Mouse (Mus musculus): ENCODE data around the gene Fcor. TPM values are rescaled to one million over a fixed set of nuclear protein-coding genes. Genes with fewer than 3 reads are reported as not detected.

Gene Fcor
- 3.5 and 7.5 TPM in 2 replicates for polyA plus RNA-seq (2012; rRNA removed)

GRCm38 (mm10) chr8:3671980-3672491, at the start of gene Fcor:
Gene Fcor, minus strand, starts transcription at chr8:3672362.

GRCm38 (mm10) chr8:3720551-3720950, 48.4 kb upstream of the Fcor start, which contains the start of gene Clec4g:
Gene Clec4g, minus strand, starts transcription at chr8:3720651.

DNA sequence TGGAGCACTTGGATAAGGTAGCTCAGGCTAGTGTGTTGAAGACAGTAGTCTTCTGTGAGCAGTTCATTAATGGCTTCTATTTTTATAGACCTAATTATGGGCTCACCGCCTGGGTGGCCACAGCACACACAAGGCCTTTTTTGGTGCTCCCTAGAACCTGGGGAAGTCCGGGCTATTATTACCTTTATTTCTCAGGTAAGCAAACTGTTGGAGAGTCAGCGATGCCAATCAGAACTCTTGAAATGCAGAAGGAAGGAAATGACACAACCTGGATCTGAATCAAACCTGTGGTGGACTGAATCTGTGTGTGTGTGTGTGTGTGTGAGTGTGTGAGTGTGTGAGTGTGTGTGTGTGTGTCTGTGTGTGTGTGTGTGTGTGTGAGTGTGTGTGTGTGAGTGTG, 22.0 kb upstream of the Fcor start, which contains the start of gene Fcer2a:
Gene Fcer2a, minus strand, starts transcription at position 55 of the 400 bp plus-strand sequence.

DNA sequence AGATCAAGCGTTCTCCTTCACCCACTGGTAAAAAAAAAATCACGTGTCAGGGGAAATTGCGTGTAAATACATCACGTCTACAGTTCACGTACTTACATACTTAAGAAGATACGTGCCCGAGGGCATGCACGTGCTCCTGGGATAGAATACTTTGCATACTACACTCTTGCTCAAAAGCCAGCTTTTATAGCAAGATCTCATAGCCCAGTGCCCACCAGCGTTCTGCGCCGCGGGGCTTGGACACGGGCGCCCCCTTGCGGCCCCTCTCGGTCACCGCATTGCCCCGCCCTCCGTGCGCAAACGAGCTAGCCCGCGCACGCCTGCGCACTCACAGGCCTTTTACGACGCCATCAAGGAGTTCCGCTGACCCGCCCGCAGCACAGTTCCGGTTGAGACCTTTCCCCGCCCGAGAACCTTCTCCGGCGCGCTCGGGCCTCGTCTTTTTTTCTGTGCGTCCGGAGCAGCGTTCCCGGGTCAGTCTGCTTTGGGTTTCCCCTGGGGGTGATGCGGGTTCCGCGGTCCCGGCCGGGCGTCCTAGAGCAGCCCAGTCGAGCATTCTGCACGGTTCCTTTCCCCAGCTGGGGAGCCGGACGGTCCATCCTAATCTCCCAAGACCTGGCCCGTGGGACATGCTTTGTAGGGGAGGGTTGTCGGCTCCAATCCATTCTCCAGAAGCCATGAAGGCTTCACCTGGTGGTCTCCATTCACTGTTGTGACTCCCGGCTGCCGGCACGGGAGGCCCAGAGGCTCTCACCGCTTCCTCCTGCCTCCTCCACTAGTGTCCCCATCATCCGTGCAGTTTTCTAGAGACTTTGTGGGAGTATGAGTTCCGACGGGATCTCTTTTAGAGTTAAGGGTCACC, 4.2 kb upstream of the Fcor start, which contains the start of gene Trappc5:
Gene Trappc5, plus strand, starts transcription at position 169 of the 862 bp plus-strand sequence.

GRCm38 (mm10) chr8:3665507-3665906, 6.7 kb downstream of the Fcor start, which contains the start of gene Mcemp1:
Gene Mcemp1, plus strand, starts transcription at chr8:3665754.

DNA sequence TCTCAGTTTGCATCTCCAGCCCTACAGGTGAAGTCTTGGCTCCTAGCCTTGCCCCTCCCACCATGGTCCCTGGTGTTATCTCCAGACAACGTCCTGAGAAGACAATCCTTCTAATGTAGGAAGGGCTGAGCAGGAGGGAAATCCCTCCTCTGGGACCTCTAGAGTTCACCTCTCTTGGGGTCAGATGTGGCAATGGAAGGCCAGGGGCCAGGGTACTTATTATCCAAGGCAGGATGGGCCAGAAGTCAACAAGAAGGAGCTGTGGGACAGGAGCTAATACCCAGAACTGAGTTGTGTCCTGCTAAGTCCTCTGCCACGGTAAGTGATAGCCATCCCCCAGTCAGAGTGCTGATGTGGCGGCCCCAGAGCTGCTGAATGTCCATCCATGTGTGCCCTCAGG, 16.6 kb downstream of the Fcor start, which contains the start of gene Retn:
Gene Retn, plus strand, starts transcription at position 245 of the 400 bp plus-strand sequence.

DNA sequence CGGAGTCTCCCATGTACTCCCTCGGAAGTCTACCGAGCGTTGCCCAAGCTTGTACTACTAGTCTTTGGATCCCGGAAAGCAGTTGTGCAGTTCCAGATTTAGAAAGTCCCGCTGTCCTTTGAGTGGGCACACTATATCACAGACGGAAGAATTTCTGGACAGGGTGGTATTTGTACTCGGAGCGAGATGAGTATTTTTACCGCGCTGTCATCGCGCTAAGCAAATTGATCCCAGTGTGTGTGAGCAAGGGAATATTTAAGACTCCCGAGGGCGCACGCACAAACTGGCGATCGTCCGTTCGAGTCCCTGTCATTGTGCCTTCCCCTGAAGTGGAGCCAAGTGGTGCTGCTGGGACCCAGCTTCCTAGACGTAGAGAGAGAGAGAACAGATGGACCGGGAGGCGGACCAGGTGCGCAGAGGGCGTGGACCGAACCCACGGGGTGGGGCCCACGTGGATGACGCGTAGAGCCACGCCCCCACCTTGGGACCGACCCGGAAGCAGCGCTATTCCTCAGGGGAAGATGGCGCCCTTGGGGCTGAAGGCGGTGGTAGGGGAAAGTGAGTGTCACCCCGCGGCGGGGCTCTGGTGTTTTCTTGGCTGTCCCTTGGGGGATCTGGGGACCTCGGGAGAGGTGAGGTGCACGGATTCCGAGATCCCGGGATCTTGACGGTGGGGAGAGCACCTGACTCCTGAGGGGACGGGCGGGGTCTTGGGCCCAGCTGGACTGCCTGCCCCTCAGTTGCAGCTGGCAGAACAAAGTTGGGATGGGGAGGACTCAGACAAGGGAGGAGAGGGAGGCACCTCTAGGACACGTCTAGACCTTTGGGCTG, 41.3 kb downstream of the Fcor start, which contains the start of gene Stxbp2:
Gene Stxbp2, plus strand, starts transcription at position 309 of the 831 bp plus-strand sequence.

DNA sequence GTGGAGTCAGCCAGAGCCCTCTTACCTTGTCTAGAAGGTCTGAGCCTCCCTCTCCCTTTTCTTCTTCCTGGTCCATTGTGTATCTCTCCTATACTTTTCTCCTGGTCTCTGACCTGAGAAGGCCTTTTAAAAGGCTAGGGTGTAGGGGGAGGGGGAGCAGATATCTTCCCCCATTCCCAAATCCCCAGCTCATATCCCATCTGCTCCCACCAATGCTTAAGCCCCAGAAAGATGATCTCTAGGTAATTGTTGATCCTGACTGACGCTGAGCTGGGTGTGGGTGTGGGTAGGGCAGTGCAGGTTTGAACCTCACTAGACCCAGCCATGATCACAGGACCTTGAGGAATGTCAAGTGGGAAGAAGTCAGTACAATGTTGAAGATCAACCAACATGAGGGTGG, 46.7 kb downstream of the Fcor start, which contains the start of gene Pcp2:
Gene Pcp2, minus strand, starts transcription at position 101 of the 400 bp plus-strand sequence.

DNA sequence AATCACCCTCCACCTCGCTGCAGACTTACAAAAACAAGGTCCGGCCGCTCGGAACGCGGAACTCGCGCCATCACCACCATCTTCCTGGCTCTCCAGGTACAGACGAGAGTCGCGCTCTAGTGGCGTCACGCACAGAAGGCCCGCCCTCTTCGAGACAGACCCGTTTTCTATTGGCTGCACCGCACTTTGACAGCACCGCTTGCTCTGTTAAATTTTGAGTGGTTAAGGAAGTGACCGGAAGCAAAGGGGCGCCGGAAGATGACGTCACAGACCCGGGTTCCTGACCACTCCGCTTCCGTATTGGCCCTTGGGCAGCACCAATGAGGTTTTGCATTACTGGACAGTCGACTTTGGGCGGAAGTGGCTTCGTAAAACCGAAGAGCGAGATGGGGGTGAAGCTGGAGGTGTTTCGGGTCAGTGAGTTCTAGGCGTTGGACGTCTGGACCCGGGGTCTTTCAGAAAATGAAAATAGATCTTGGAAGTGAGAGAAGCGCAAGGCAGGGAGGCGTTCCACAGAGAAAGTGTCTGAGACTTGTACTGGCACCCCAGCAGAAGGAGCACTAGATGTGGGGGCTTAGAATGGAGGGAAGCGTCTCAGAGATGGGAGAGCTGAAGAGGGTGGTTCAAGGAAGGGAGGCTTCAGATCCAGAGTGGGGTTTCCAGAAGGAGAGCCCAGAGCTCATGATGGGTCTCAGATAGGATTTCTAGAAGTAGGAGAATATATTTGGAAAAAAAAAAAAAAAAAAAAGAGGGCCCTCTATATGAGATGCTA, 50.8 kb downstream of the Fcor start, which contains the start of the genes Xab2 and Pet100:
Gene Xab2, minus strand, starts transcription at position 118 of the 772 bp plus-strand sequence.
Gene Pet100, plus strand, starts transcription at position 350 of the 772 bp plus-strand sequence.

Other genes starting within 250 kb of the Fcor start
- gene Pex11g, start 204.7 kb downstream of the Fcor start, polyA plus RNA-seq (2012; rRNA removed): 2.8 and 5.1 TPM in 2 replicates
- 0.17 TPM in 1 of 2 replicates, not detected in the other for gene Tex45, start 201.5 kb downstream of the Fcor start, polyA plus RNA-seq (2012; rRNA removed)
- 65.4 and 81.6 TPM in 2 replicates for gene Zfp358, start 179.2 kb downstream of the Fcor start, polyA plus RNA-seq (2012; rRNA removed)
- gene Mcoln1, start 171.9 kb downstream of the Fcor start, polyA plus RNA-seq (2012; rRNA removed): 127 and 133 TPM in 2 replicates
- gene Pnpla6, start 157.0 kb downstream of the Fcor start, polyA plus RNA-seq (2012; rRNA removed): 32.3 and 37.8 TPM in 2 replicates
- 4.3 and 5.4 TPM in 2 replicates for gene C330021F23Rik, start 104.4 kb downstream of the Fcor start, polyA plus RNA-seq (2012; rRNA removed)
- 21.2 and 22.0 TPM in 2 replicates for gene Camsap3, start 85.1 kb downstream of the Fcor start, polyA plus RNA-seq (2012; rRNA removed)
- 66.9 and 67.5 TPM in 2 replicates for gene Xab2, start 51.0 kb downstream of the Fcor start, polyA plus RNA-seq (2012; rRNA removed)
- gene Pet100, start 50.8 kb downstream of the Fcor start, polyA plus RNA-seq (2012; rRNA removed): 69.2 and 71.1 TPM in 2 replicates
- gene Pcp2, start 46.8 kb downstream of the Fcor start, polyA plus RNA-seq (2012; rRNA removed): 1.6 TPM in 1 of 2 replicates, not detected in the other
- gene Stxbp2, start 41.4 kb downstream of the Fcor start, polyA plus RNA-seq (2012; rRNA removed): 36.9 and 53.7 TPM in 2 replicates
- 0.14 and 0.26 TPM in 2 replicates for gene Retn, start 16.6 kb downstream of the Fcor start, polyA plus RNA-seq (2012; rRNA removed)
- 0.08 and 0.21 TPM in 2 replicates for gene Mcemp1, start 6.6 kb downstream of the Fcor start, polyA plus RNA-seq (2012; rRNA removed)
- 34.4 and 42.6 TPM in 2 replicates for gene Trappc5, start 3.9 kb upstream of the Fcor start, polyA plus RNA-seq (2012; rRNA removed)
- not detected in 2 replicates for gene Fcer2a, start 21.8 kb upstream of the Fcor start, polyA plus RNA-seq (2012; rRNA removed)
- gene Clec4g, start 48.3 kb upstream of the Fcor start, polyA plus RNA-seq (2012; rRNA removed): 0.27 and 0.36 TPM in 2 replicates
- gene Cd209a, start 76.6 kb upstream of the Fcor start, polyA plus RNA-seq (2012; rRNA removed): not detected in 2 replicates
- not detected in 2 replicates for gene Cd209e, start 181.9 kb upstream of the Fcor start, polyA plus RNA-seq (2012; rRNA removed)
- not detected in 2 replicates for gene Cd209d, start 206.2 kb upstream of the Fcor start, polyA plus RNA-seq (2012; rRNA removed)

Data from central nervous system, embryonic 11.5 days (tissue).